Mouse (Mus musculus) erythroblast, adult 5-6 weeks (primary cell): ENCODE results near the gene Fgfr1op. TPM values are rescaled to one million over a fixed set of nuclear protein-coding genes. Genes with fewer than 3 reads are reported as not detected.
A peak's percentile ranks its signal among the peaks of the same experiment; 100 is the strongest.
"Not testable (repeated sequence)": the region's sequence is repeated elsewhere in the genome, so short reads cannot be mapped to it uniquely, and the experiment has no call there.

Source experiments
- ATAC-seq: replicated peaks from 2 replicates; pipeline ENCODE4 v1.8.0; 2016; ENCODE audit warnings: moderate number of reproducible peaks, mild to moderate bottlenecking, moderate TSS enrichment, inconsistent platforms; ENCODE audit not compliant: poor library complexity, low FRiP score, severe bottlenecking
- total RNA-seq, 2 experiments: library from RNA; stranded (forward) in 1 of 2; stranded (reverse) in 1 of 2; fragments of 150-400 nt in 1 of 2; fragments of 200-764, 138-1000 nt in 1 of 2; gene quantifications; 2 replicates each; pipeline versions ENCODE4 v1.2.3 to v1.2.4; 2015 to 2017; ENCODE audit warnings: low replicate concordance in 2 of 2

Fgfr1op gene
- total RNA-seq (2015; ENCODE audit: low replicate concordance) = 6.7 and 7.9 TPM in 2 replicates
- 5.4 and 6.3 TPM in 2 replicates for total RNA-seq (2017; ENCODE audit: low replicate concordance)

GRCm38 (mm10) chr17:8164701-8165607, at the start of gene Fgfr1op:
Fgfr1op (plus strand) TSS chr17:8165501.
- peak; percentile 94 for ATAC-seq

- not testable (repeated sequence) for ATAC-seq
Measured at GRCm38 (mm10) chr17:8116378-8116777, 48.9 kb upstream of the Fgfr1op start.

- ATAC-seq = not testable (repeated sequence)
Measured at GRCm38 (mm10) chr17:8116928-8117327, 48.4 kb upstream of the Fgfr1op start.

- not testable (repeated sequence) for ATAC-seq
Measured at GRCm38 (mm10) chr17:8122974-8123373, 42.3 kb upstream of the Fgfr1op start.

- not testable (repeated sequence) for ATAC-seq
Measured at GRCm38 (mm10) chr17:8124586-8124985, 40.7 kb upstream of the Fgfr1op start.

- not testable (repeated sequence) for ATAC-seq
Measured at GRCm38 (mm10) chr17:8128326-8128993, 36.8 kb upstream of the Fgfr1op start.

GRCm38 (mm10) chr17:8129578-8129977, 35.7 kb upstream of the Fgfr1op start:
- not testable (repeated sequence) for ATAC-seq

- ATAC-seq = not testable (repeated sequence)
Measured at GRCm38 (mm10) chr17:8130849-8131248, 34.5 kb upstream of the Fgfr1op start.

GRCm38 (mm10) chr17:8138116-8138515, 27.2 kb upstream of the Fgfr1op start:
- ATAC-seq = not testable (repeated sequence)

- ATAC-seq = not testable (repeated sequence)
Measured at GRCm38 (mm10) chr17:8140210-8140609, 25.1 kb upstream of the Fgfr1op start.

- ATAC-seq = not testable (repeated sequence)
Measured at GRCm38 (mm10) chr17:8143802-8144673, 21.3 kb upstream of the Fgfr1op start.

- not testable (repeated sequence) for ATAC-seq
Measured at GRCm38 (mm10) chr17:8146931-8147330, 18.4 kb upstream of the Fgfr1op start.

GRCm38 (mm10) chr17:8147439-8148316, 17.6 kb upstream of the Fgfr1op start, which contains the start of the genes Gm49673 and Rnaset2a:
Gm49673 (minus strand) TSS chr17:8147788.
Rnaset2a (minus strand) TSS chr17:8148097.
- peak; percentile 92 for ATAC-seq

- ATAC-seq = not testable (repeated sequence)
Measured at GRCm38 (mm10) chr17:8155010-8155409, 10.3 kb upstream of the Fgfr1op start.

GRCm38 (mm10) chr17:8155982-8156381, 9.3 kb upstream of the Fgfr1op start:
- ATAC-seq = not testable (repeated sequence)

- ATAC-seq = not testable (repeated sequence)
Measured at GRCm38 (mm10) chr17:8158627-8159026, 6.7 kb upstream of the Fgfr1op start.

GRCm38 (mm10) chr17:8160969-8161368, 4.3 kb upstream of the Fgfr1op start:
- not testable (repeated sequence) for ATAC-seq

- not testable (repeated sequence) for ATAC-seq
Measured at GRCm38 (mm10) chr17:8165608-8165945, 276 bp downstream of the Fgfr1op start.

- not testable (repeated sequence) for ATAC-seq
Measured at GRCm38 (mm10) chr17:8165977-8166376, 676 bp downstream of the Fgfr1op start.
